14 mouse cellular contexts compared by ENCODE assay signal in the genomic region with DNA sequence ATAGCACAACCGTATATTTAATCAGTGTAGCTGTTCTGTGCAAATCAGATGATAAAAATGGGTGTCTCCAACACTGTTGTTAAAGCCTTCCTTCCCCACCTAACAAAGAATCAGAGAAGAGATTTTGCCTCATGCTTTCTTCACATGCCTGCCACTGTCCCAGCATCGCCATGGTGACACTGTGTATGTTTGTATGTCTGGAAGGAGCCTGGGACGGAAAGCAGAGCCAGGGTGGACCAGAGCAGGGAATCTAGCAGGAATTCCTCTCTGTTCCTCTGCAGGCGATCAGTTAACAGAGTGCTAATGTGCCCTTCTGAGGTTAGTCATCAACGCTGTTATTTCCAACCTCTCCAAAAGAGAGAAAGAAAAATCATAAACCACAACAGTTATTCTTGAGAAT.
DNase-seq lines count a peak whose midpoint lies in the region; ATAC-seq and TF ChIP-seq lines count a peak whose summit lies in the region.
"Had no signal": no experiment of that assay in that cellular context is flagged by ENCODE, and none has a peak within 500 bp of the region (broad histone marks: within the 10 kb centered on the region; RNA-seq: fewer than 3 reads in every experiment).

No protein-coding gene starts in this region.

- WGBS in heart, embryonic 10.5 days: 26% methylated on average over 5 of the region's 5 CpGs
- WGBS in neural tube, embryonic 11.5 days: 63% methylated on average over 5 of the region's 5 CpGs
- WGBS in heart, postnatal 0 days: 24% methylated on average over 5 of the region's 5 CpGs

- H3K4me2 ChIP-seq in neural tube, embryonic 11.5 days (ENCODE audit: low read depth): no peak overlapping the region
- no peak overlapping the region for H3K4me2 ChIP-seq in heart, postnatal 0 days (ENCODE audit: low read depth, low read length)
- H3K4me2 ChIP-seq: embryonic facial prominence, embryonic 13.5 days; forebrain, embryonic 15.5 days; liver, embryonic 12.5 days had no signal

- H3K9me3 ChIP-seq in heart, embryonic 10.5 days: no peaks in the 10 kb centered on the region
- no peaks in the 10 kb centered on the region for H3K9me3 ChIP-seq in neural tube, embryonic 11.5 days (ENCODE audit: control insufficient read depth, low read length)
- no peaks in the 10 kb centered on the region for H3K9me3 ChIP-seq in heart, postnatal 0 days (replicated peaks; ENCODE audit: control insufficient read depth, low read length)
- H3K9me3 ChIP-seq: embryonic facial prominence, embryonic 13.5 days; forebrain, embryonic 15.5 days; liver, embryonic 12.5 days had no signal

- TF ChIP-seq CTCF in heart, postnatal 0 days (IDR thresholded peaks at IDR 0.05; ENCODE audit: low read depth): no peak

- no peaks in the 10 kb centered on the region for H3K36me3 ChIP-seq in heart, embryonic 10.5 days
- no peaks in the 10 kb centered on the region for H3K36me3 ChIP-seq in neural tube, embryonic 11.5 days (ENCODE audit: control insufficient read depth, insufficient read depth, low read length)
- no peaks in the 10 kb centered on the region for H3K36me3 ChIP-seq in heart, postnatal 0 days (replicated peaks; ENCODE audit: control insufficient read depth, insufficient read depth, low read length)
- H3K36me3 ChIP-seq: embryonic facial prominence, embryonic 13.5 days; forebrain, embryonic 15.5 days; liver, embryonic 12.5 days had no signal

- intact Hi-C loops in heart, postnatal 25 days (cut with DNase I): no loop called here
- intact Hi-C loops in left cerebral cortex, postnatal 10 days (cut with DNase I): no loop called here

- H3K4me1 ChIP-seq in heart, embryonic 10.5 days: peaks cover 22% of the 10 kb centered on the region
- no peaks in the 10 kb centered on the region for H3K4me1 ChIP-seq in neural tube, embryonic 11.5 days (ENCODE audit: control insufficient read depth, insufficient read depth, low read length)
- peaks cover 3% of the 10 kb centered on the region; the same call in 1 of the 2 replicates for H3K4me1 ChIP-seq in heart, postnatal 0 days (ENCODE audit: control insufficient read depth, insufficient read depth)
- H3K4me1 ChIP-seq: embryonic facial prominence, embryonic 13.5 days; forebrain, embryonic 15.5 days; liver, embryonic 12.5 days had no signal

- H3K4me3 ChIP-seq in heart, embryonic 10.5 days: no peak overlapping the region
- no peak overlapping the region for H3K4me3 ChIP-seq in neural tube, embryonic 11.5 days (ENCODE audit: low read depth, low read length)
- no peak overlapping the region for H3K4me3 ChIP-seq in heart, postnatal 0 days (ENCODE audit: low read depth, low read length)
- H3K4me3 ChIP-seq: embryonic facial prominence, embryonic 13.5 days; forebrain, embryonic 15.5 days; liver, embryonic 12.5 days had no signal

- ATAC-seq in neural tube, embryonic 11.5 days (ENCODE audit: insufficient read depth, low FRiP score, low TSS enrichment): no peak
- ATAC-seq in heart, postnatal 0 days (ENCODE audit: insufficient read depth, low read depth): peak; percentile 73
- ATAC-seq: CD4-positive, CD25-positive, alpha-beta regulatory T cell, adult 4 months; forebrain, embryonic 15.5 days; liver, embryonic 12.5 days; Patski had no signal

- no peak for TF ChIP-seq EP300 in heart, postnatal 0 days (IDR thresholded peaks at IDR 0.05; ENCODE audit: low read depth)

- H3K27me3 ChIP-seq in heart, embryonic 10.5 days (ENCODE audit: insufficient read depth, poor library complexity, severe bottlenecking): no peaks in the 10 kb centered on the region
- H3K27me3 ChIP-seq in neural tube, embryonic 11.5 days (ENCODE audit: control insufficient read depth, insufficient read depth, low read length): no peaks in the 10 kb centered on the region
- no peaks in the 10 kb centered on the region for H3K27me3 ChIP-seq in heart, postnatal 0 days (ENCODE audit: control insufficient read depth, insufficient read depth, low read length)
- H3K27me3 ChIP-seq: embryonic facial prominence, embryonic 13.5 days; forebrain, embryonic 15.5 days; liver, embryonic 12.5 days had no signal

- DNase-seq in heart, embryonic 10.5 days (ENCODE audit: low spot score): peak; percentile 91
- DNase-seq in heart, postnatal 25 days (ENCODE audit: low spot score): no peak
- peak; percentile 20 for DNase-seq in neural tube, embryonic 11.5 days (ENCODE audit: low spot score)
- no peak for DNase-seq in neural tube, embryonic 10.5 days (ENCODE audit: extremely low spot score, low spot score)
- DNase-seq in heart, postnatal 0 days (ENCODE audit: low spot score): peak; percentile 49
- DNase-seq in left cerebral cortex, postnatal 10 days (ENCODE audit: extremely low spot score in 1 of 2, low spot score in 2 of 2): no peak
- DNase-seq in urinary bladder, adult 18-20 months (ENCODE audit: low spot score in 2 of 2): no peak
- DNase-seq: adrenal gland, postnatal 14 days; cerebellum, adult 11 months had no signal

- H3K9ac ChIP-seq in neural tube, embryonic 11.5 days (ENCODE audit: low read length): no peak overlapping the region
- H3K9ac ChIP-seq in heart, postnatal 0 days (replicated peaks; ENCODE audit: low read depth, low read length): no peak overlapping the region
- H3K9ac ChIP-seq: embryonic facial prominence, embryonic 13.5 days; forebrain, embryonic 15.5 days; liver, embryonic 12.5 days had no signal

- peak overlapping the region; percentile 60 for H3K27ac ChIP-seq in heart, embryonic 10.5 days
- no peak overlapping the region for H3K27ac ChIP-seq in neural tube, embryonic 11.5 days (ENCODE audit: low read depth, low read length)
- H3K27ac ChIP-seq in heart, postnatal 0 days (ENCODE audit: low read depth): no peak overlapping the region
- H3K27ac ChIP-seq: embryonic facial prominence, embryonic 13.5 days; forebrain, embryonic 15.5 days; liver, embryonic 12.5 days had no signal

Comparison
In these comparisons a context has a peak if more than half of its experiments do, and no peak if none do; other contexts are left out.
1. DNase-seq: peak in heart, embryonic 10.5 days (single experiment), neural tube, embryonic 11.5 days (single experiment) and heart, postnatal 0 days (single experiment); none in heart, postnatal 25 days (single experiment), neural tube, embryonic 10.5 days (single experiment), left cerebral cortex, postnatal 10 days (0 of 2) and urinary bladder, adult 18-20 months (0 of 2).